Mouse (Mus musculus) G1E (cell line): ENCODE measurements around the gene Ubap2l.

Source experiments
- CTCF ChIP-seq: IDR thresholded peaks from 2 replicates; pipeline ENCODE4 v1.5.1; 2012; ENCODE audit warnings: low read depth, low read length, inconsistent platforms, mixed read lengths
- POLR2AphosphoS5 ChIP-seq: IDR thresholded peaks from 2 replicates; pipeline ENCODE4 v1.6.1; 2012; ENCODE audit warnings: low read depth, low read length, inconsistent platforms; ENCODE audit not compliant: insufficient replicate concordance
- TAL1 ChIP-seq: conservative IDR thresholded peaks from 2 replicates; pipeline ENCODE4 v1.6.1; 2012; ENCODE audit warnings: low read depth, low read length, inconsistent platforms, mixed read lengths

GRCm38 (mm10) chr3:90034653-90035052, 17.8 kb downstream of the Ubap2l start:
- TF ChIP-seq CTCF = no peak
- no peak for TF ChIP-seq POLR2AphosphoS5
- no peak for TF ChIP-seq TAL1
